Mouse (Mus musculus) embryo, embryonic 10 days (tissue): Measurements from ENCODE around the gene Olah.

ENCODE experiments used
- DNase-seq: peaks from one replicate; pipeline ENCODE4 v3.0.0-alpha.2; 2015; ENCODE audit warnings: low spot score

The Olah gene

DNA sequence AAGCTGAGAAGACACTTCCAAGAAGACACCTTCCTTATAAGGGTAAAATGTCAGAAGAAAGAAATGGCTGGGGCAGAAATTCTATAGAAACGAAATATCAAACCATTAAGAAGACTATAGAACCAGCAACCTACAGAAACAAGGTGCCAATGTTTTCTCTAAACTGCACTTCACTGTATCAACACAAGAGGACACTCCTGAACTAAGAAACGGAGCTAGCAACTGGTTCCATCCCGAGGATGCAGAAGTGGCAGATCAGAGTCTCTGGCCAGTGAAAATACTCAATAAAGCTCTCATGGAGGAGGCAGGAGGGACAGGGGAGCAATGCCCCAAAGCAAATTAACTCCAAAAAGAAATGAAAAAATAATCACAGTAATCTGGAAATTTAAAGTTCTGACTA lies 48.1 kb downstream of the Olah start:
- peak; percentile 64 for DNase-seq

- DNase-seq, result no peak
These were observed 48.6 kb downstream of the Olah start for GRCm38 (mm10) chr2:3348422-3348821.

GRCm38 (mm10) chr2:3335611-3336301 lies 61.3 kb downstream of the Olah start, which contains the start of gene Acbd7:
Gene Acbd7 (plus strand): TSS chr2:3336168.
- peak; percentile 78 for DNase-seq

- no peak for DNase-seq
These were observed 63.2 kb downstream of the Olah start for GRCm38 (mm10) chr2:3333761-3334160.

- peak; percentile 99 for DNase-seq
These were observed 64.3 kb downstream of the Olah start, which contains the start of gene Rpp38 for GRCm38 (mm10) chr2:3332484-3333242. Gene Rpp38 (minus strand): TSS chr2:3332643.

- DNase-seq, result peak; percentile 60
These were observed 65.0 kb downstream of the Olah start for GRCm38 (mm10) chr2:3332056-3332455.

DNA sequence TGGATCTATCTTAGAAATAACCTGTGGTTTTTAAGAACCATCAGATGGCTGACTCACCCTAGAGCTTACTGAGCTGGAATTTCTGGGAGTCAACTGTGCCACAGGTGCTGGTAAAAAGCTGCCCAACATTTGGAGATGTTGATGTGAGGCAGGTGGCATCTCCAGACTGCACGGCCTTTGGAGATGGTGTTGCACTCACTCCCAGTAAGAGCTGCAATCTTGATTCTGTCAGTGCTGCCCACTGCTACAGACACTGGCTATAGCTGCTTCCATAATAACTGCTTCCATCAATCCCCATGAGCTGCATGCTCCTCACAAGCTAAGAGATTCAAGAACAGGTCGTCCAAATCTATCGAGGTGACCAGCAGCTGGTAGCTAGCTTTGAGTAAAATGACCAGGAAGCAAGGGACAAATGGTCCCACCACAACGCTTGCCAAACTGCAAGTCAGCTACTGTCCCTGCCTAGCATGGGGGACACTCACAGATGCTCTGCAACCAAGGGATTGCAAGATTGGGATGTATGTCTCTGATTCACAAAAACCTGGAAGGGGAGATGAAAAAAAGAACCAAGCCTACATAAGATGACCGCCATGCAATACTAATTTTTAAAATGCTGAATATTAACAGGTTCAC lies 65.8 kb downstream of the Olah start:
- DNase-seq, result no peak

DNA sequence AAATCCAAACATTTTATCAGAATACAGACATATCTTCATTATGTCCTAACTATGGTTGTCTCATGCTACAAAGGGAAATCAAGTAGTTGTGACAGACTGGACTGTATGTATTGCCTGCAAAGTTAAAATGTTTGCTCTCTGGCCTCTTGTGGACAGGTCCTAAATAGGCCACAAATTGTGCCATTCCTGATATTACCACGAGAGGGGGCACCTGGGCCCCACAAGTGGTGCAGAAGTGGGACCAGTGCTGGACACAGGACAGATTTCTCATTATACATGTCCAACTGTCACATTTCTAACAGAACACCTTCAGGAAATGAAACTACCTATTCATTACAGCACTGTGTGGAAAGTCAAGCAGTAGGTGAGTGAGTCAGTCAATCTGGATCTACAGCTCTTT lies 69.7 kb downstream of the Olah start:
- DNase-seq, result peak; percentile 52

DNA sequence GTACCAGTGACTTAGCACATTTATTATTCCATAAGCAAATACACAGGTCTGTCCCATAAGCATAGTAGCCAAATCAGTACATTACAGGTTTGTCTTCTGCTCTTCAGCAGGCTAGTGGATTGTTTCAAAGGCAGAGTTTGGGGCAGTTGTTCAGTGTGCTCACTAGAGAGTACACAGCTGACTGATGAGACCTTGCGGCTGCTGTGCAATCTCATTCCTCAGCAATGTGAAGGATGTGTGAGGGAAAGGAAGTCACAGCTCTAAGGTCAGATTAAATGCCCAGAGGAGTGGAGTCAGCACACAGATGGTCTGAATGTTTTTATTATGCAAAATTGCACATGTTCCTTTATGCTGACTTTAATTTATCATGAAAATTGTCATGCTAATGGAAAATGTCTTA lies 70.5 kb downstream of the Olah start:
- DNase-seq, result no peak

- DNase-seq, result no peak
These were observed 72.5 kb downstream of the Olah start for GRCm38 (mm10) chr2:3324381-3325130.

DNA sequence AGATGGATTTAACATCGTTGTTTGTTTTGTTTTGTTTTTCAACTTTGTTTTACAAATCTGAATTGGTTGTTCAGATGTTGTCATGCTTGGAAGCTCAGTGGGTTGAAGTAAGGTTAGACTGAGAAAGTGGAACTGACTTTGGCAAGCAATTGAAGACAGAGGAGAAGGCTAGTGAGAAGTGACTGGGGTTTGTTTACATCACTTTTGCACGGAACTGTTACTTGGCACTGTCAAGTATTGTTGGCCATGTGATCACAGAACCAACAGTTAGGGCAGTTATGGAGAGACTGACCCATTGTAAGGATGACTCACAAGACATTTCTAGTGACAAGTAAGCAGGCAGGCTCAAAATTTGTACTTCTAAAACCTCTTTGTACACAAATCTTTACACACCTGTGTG lies 73.9 kb downstream of the Olah start:
- DNase-seq, result no peak

- DNase-seq, result no peak
These were observed 91.5 kb downstream of the Olah start for GRCm38 (mm10) chr2:3305426-3306025.

DNA sequence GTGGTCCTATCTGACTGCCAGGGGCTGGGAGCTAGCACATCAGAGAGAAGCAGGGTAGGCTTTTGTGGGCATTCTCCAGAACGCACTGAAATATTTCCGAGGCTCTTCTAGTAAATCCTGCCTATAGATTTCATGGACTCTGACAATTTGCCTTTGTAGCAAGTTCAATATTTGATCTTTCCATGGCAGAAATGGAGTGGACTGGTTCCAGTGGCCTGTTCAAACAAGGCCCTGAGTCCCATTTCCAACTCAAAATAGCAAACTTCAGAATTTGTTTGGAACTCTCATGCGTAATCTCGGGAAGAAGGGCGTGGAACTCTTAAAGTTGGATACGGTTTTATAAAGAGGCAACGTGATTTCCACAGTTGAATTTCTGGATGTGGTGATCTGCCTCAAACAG lies 101.2 kb downstream of the Olah start:
- DNase-seq, result no peak

- no peak for DNase-seq
These were observed 104.8 kb downstream of the Olah start for GRCm38 (mm10) chr2:3292170-3292569.
